Mouse (Mus musculus) bone marrow, adult 2 months (tissue): ENCODE results near the gene Arid1a. TPM values are rescaled to one million over a fixed set of nuclear protein-coding genes. Genes with fewer than 3 reads are reported as not detected.

ENCODE experiments used
- H3K27ac ChIP-seq: fragments of 200-500 bp; 2 replicates; pipeline ENCODE4 v1.5.1; 2012; ENCODE audit warnings: low read depth, mild to moderate bottlenecking, control low read depth, inconsistent platforms, low read length; ENCODE audit not compliant: control insufficient read depth, poor library complexity, insufficient read depth
- H3K4me1 ChIP-seq: fragments of 200-500 bp; 2 replicates; pipeline ENCODE4 v1.6.1; 2011; ENCODE audit warnings: low read length; ENCODE audit not compliant: control insufficient read depth, insufficient read depth
- H3K4me3 ChIP-seq: fragments of 200-500 bp; replicated peaks from 2 replicates; pipeline ENCODE3; 2011; ENCODE audit warnings: mild to moderate bottlenecking, low read depth, low read length, control low read depth; ENCODE audit not compliant: control insufficient read depth
- CTCF ChIP-seq: fragments of 200-500 bp; IDR thresholded peaks from 2 replicates; pipeline ENCODE4 v1.5.1; 2011; ENCODE audit warnings: low read length, control low read depth; ENCODE audit not compliant: control insufficient read depth, insufficient read depth
- POLR2A ChIP-seq: fragments of 200-500 bp; IDR thresholded peaks from 2 replicates; pipeline ENCODE4 v1.6.1; 2011; ENCODE audit warnings: low read depth, mild to moderate bottlenecking, control low read depth, low read length, borderline replicate concordance; ENCODE audit not compliant: control insufficient read depth
- WGBS: fragments of 180-500 bp; shearing (Covaris S2); methylation state at CpG from one replicate; pipeline ENCODE4 v1.1.7; 2018; 5-methylcytosine and 5-hydroxymethylcytosine counted together
- polyA plus RNA-seq: library from polyadenylated mRNA; stranded (reverse); fragments of >200 nt; gene quantifications from 2 replicates; pipeline ENCODE4 v1.2.4, GENCODE M21; 2011; ENCODE audit warnings: low replicate concordance; ENCODE audit not compliant: missing spikeins, insufficient read depth, insufficient read length

Gene Arid1a
- polyA plus RNA-seq, 1 experiment = 76.0 TPM

DNA sequence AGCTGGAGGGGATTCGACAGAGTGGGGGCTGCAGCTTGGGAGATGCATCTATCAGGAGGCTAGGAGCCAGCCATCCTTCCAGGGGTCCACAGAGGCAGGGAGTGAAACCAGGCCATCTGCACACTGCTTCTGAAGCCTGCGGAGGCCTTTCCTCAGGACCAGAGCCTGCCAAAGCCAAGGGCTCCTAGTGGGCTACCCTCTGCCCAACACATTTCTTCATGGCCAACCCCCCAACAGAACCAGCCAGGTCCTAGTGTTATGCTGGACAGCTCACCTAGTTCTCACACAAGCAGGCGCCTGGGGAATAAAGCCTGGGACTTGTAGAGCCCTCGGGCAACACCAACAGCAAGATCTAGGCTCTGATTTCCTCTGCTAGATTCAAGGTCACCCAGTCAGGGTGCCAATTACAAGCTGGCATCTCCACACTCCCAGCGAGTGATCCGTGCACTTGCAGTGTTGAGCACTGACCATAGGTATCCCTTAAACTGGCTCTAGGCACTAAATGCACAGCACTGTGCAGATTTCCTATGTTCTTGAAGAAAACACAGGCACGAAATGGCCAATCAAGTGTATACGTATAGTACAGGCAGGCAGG, 126.1 kb downstream of the Arid1a start:
- TF ChIP-seq POLR2A (no peak), CTCF (no peak)
- peak overlapping the region; percentile 44; the same call in 1 of the 2 replicates for H3K27ac ChIP-seq
- peaks cover 9% of the 10 kb centered on the region for H3K4me1 ChIP-seq
- WGBS = 75% methylated on average over 8 of the region's 8 CpGs
- H3K4me3 ChIP-seq = no peak overlapping the region

DNA sequence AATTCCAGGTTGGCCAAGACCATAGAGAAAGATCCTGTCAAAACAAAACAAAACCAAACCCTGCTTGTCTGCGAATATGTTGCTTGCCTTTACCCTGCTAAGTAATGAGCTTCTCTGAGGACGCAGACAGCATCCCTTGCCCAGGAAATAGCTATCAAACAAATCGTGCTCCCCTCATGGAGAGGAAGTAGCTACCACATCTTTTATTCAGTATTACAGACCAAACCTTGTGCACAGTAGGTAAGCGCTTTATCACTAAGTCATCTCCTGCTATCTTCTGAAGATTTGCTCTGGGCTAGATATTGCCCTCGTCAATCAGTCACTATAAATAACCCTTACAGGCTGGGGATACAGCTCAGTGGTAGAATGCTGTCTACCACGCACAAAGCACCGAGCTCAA, 127.4 kb downstream of the Arid1a start:
- Histone ChIP-seq H3K4me1 (peaks cover 13% of the 10 kb centered on the region), H3K4me3 (no peak overlapping the region), H3K27ac (no peak overlapping the region)
- no peak for TF ChIP-seq POLR2A
- TF ChIP-seq CTCF = no peak
- 46% methylated on average over 7 of the region's 7 CpGs for WGBS

Other genes starting within 250 kb of the Arid1a start
- 1.2 TPM in 1 of 2 replicates, not detected in the other for gene Kdf1, start 237.8 kb downstream of the Arid1a start, polyA plus RNA-seq
- 84.4 and 84.5 TPM in 2 replicates for gene Nudc, start 210.8 kb downstream of the Arid1a start, polyA plus RNA-seq
- gene Nr0b2, start 203.4 kb downstream of the Arid1a start, polyA plus RNA-seq = not detected in 2 replicates
- 3.8 and 12.2 TPM in 2 replicates for gene Gpatch3, start 182.0 kb downstream of the Arid1a start, polyA plus RNA-seq
- 10.5 and 15.9 TPM in 2 replicates for gene Gpn2, start 172.4 kb downstream of the Arid1a start, polyA plus RNA-seq
- gene Sfn, start 154.6 kb downstream of the Arid1a start, polyA plus RNA-seq = 10.3 and 19.0 TPM in 2 replicates
- 23.6 and 39.6 TPM in 2 replicates for gene Zdhhc18, start 106.6 kb downstream of the Arid1a start, polyA plus RNA-seq
- 2.8 and 10.4 TPM in 2 replicates for gene Pigv, start 84.1 kb downstream of the Arid1a start, polyA plus RNA-seq
- gene Rps6ka1, start 131.0 kb upstream of the Arid1a start, polyA plus RNA-seq = 36.1 and 79.3 TPM in 2 replicates
- 320 and 322 TPM in 2 replicates for gene Hmgn2, start 211.9 kb upstream of the Arid1a start, polyA plus RNA-seq
- 20.6 and 30.2 TPM in 2 replicates for gene Dhdds, start 244.1 kb upstream of the Arid1a start, polyA plus RNA-seq